Mouse (Mus musculus): ENCODE measurements at regions not wholly inside any gene's neighbourhood (a gene's known extent, or its start where the extent isn't known, plus 50 kb on each side); places are given as distances from the start of the nearest gene placed in this dataset.

DNA sequence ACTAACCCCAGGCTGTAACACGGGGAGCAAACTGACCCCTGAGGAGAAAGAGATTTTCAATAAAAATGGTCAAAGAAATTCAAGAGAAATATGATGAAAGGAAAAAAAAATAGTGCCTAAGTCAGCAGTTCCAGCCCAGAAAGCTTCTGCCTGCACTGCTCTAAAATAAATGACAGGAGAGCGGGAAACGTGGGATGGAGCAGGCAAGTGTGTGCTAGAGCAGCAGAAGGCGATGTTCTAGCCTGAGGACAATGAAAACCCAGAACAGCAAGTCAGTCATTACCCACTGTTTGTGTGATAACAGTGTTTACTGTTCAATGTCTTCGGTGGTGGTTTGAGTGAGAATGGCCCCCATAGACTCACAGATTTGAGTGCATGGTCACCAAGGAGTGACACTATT, 91.4 kb upstream of the Rmdn2 start:
- Histone ChIP-seq H3K4me2 (ENCODE audit: low read depth, low read length) (no peak overlapping the region), H3K27me3 (replicated peaks; ENCODE audit: control insufficient read depth, insufficient read depth, low read length) (no peaks in the 10 kb centered on the region), H3K9ac (ENCODE audit: low read depth, low read length) (no peak overlapping the region), H3K4me3 (ENCODE audit: low read depth, low read length) (no peak overlapping the region), H3K36me3 (ENCODE audit: control insufficient read depth, insufficient read depth, low read length) (no peaks in the 10 kb centered on the region), H3K4me1 (ENCODE audit: control insufficient read depth, insufficient read depth, low read length) (no peaks in the 10 kb centered on the region), H3K27ac (replicated peaks; ENCODE audit: low read depth, low read length) (no peak overlapping the region), H3K9me3 (ENCODE audit: control insufficient read depth, low read length) (no peaks in the 10 kb centered on the region)
- DNase-seq (ENCODE audit: low spot score) (no peak), ATAC-seq (ENCODE audit: low read depth) (no peak)
- 83% methylated on average over 5 of the region's 5 CpGs for WGBS

DNA sequence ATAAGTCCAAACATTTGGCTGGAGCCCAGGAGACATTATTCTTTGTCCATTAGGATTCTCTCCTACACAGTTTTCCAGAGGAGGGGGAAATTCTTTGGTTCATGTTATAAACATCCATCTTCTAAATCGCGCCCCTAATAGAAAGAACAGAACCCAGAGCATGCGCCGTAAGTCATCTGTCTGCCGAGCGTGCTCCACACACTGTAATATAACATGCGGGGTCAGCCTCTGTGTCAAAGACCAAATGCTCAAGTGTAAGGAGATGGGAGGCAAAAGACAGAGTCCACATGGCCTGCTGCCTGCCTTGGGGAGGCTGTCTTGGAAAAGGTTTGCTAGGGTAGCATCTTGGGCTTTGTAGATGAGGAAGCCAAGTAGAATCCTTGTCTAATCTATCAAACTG, 90.0 kb upstream of the Rmdn2 start:
- Histone ChIP-seq H3K27ac (replicated peaks; ENCODE audit: low read depth, low read length) (no peak overlapping the region), H3K4me1 (ENCODE audit: control insufficient read depth, insufficient read depth, low read length) (no peaks in the 10 kb centered on the region), H3K4me3 (ENCODE audit: low read depth, low read length) (no peak overlapping the region), H3K9ac (ENCODE audit: low read depth, low read length) (no peak overlapping the region), H3K9me3 (ENCODE audit: control insufficient read depth, low read length) (no peaks in the 10 kb centered on the region), H3K27me3 (replicated peaks; ENCODE audit: control insufficient read depth, insufficient read depth, low read length) (no peaks in the 10 kb centered on the region), H3K36me3 (ENCODE audit: control insufficient read depth, insufficient read depth, low read length) (no peaks in the 10 kb centered on the region), H3K4me2 (ENCODE audit: low read depth, low read length) (no peak overlapping the region)
- ATAC-seq (ENCODE audit: low read depth) (no peak), DNase-seq (ENCODE audit: low spot score) (no peak)
- 78% methylated on average over 7 of the region's 7 CpGs for WGBS

GRCm38 (mm10) chr17:79523230-79523629, 88.4 kb upstream of the Rmdn2 start:
- Histone ChIP-seq H3K27ac (replicated peaks; ENCODE audit: low read depth, low read length) (no peak overlapping the region), H3K4me3 (ENCODE audit: low read depth, low read length) (no peak overlapping the region), H3K4me2 (ENCODE audit: low read depth, low read length) (no peak overlapping the region), H3K27me3 (replicated peaks; ENCODE audit: control insufficient read depth, insufficient read depth, low read length) (no peaks in the 10 kb centered on the region), H3K9me3 (ENCODE audit: control insufficient read depth, low read length) (no peaks in the 10 kb centered on the region), H3K9ac (ENCODE audit: low read depth, low read length) (no peak overlapping the region), H3K36me3 (ENCODE audit: control insufficient read depth, insufficient read depth, low read length) (no peaks in the 10 kb centered on the region), H3K4me1 (ENCODE audit: control insufficient read depth, insufficient read depth, low read length) (no peaks in the 10 kb centered on the region)
- 85% methylated on average over 3 of the region's 3 CpGs for WGBS
- no peak for DNase-seq (ENCODE audit: low spot score)
- no peak for ATAC-seq (ENCODE audit: low read depth)

- Histone ChIP-seq H3K9ac (ENCODE audit: low read depth, low read length) (no peak overlapping the region), H3K27me3 (replicated peaks; ENCODE audit: control insufficient read depth, insufficient read depth, low read length) (no peaks in the 10 kb centered on the region), H3K36me3 (ENCODE audit: control insufficient read depth, insufficient read depth, low read length) (no peaks in the 10 kb centered on the region), H3K4me2 (ENCODE audit: low read depth, low read length) (no peak overlapping the region), H3K4me1 (ENCODE audit: control insufficient read depth, insufficient read depth, low read length) (no peaks in the 10 kb centered on the region), H3K9me3 (ENCODE audit: control insufficient read depth, low read length) (no peaks in the 10 kb centered on the region), H3K27ac (replicated peaks; ENCODE audit: low read depth, low read length) (no peak overlapping the region), H3K4me3 (ENCODE audit: low read depth, low read length) (no peak overlapping the region)
- 77% methylated on average over 3 of the region's 3 CpGs for WGBS
- ATAC-seq (ENCODE audit: low read depth) (no peak), DNase-seq (ENCODE audit: low spot score) (no peak)
Measured at GRCm38 (mm10) chr17:79527391-79527790, 84.3 kb upstream of the Rmdn2 start.

GRCm38 (mm10) chr17:79536549-79536948, 75.1 kb upstream of the Rmdn2 start:
- Histone ChIP-seq H3K4me3 (ENCODE audit: low read depth, low read length) (no peak overlapping the region), H3K9me3 (ENCODE audit: control insufficient read depth, low read length) (no peaks in the 10 kb centered on the region), H3K4me1 (ENCODE audit: control insufficient read depth, insufficient read depth, low read length) (0 out of 2 replicates have a peak, but pooled peaks cover 2% of the 10 kb centered on the region), H3K27ac (replicated peaks; ENCODE audit: low read depth, low read length) (no peak overlapping the region), H3K4me2 (ENCODE audit: low read depth, low read length) (no peak overlapping the region), H3K9ac (ENCODE audit: low read depth, low read length) (no peak overlapping the region), H3K36me3 (ENCODE audit: control insufficient read depth, insufficient read depth, low read length) (no peaks in the 10 kb centered on the region), H3K27me3 (replicated peaks; ENCODE audit: control insufficient read depth, insufficient read depth, low read length) (no peaks in the 10 kb centered on the region)
- peak; percentile 79; the same call in 1 of the 2 replicates for ATAC-seq (ENCODE audit: low read depth)
- 60% methylated on average over 4 of the region's 4 CpGs for WGBS
- peak; percentile 51 for DNase-seq (ENCODE audit: low spot score)

DNA sequence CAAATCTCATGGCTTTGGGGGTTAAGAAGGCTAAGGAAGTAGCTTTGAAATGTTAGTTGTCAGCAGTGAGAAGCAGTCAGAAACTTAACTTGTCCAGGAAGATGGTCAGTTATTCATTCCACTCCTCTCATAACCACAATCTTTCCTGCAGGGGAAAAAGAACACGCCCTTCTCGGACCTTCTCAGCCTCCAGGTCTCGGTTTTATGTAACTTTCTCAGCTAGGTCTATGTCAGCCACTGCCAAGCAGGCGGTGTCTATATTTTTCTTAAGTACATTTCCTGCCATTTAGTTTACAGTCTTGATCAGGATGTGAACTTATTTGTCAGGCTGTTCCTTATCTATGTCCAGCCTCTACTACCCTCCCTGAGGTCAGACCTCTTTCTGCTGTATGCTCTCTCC, 72.9 kb upstream of the Rmdn2 start:
- no peaks in the 10 kb centered on the region for H3K27me3 ChIP-seq (replicated peaks; ENCODE audit: control insufficient read depth, insufficient read depth, low read length)
- 0 out of 2 replicates have a peak, but pooled peaks cover 8% of the 10 kb centered on the region for H3K4me1 ChIP-seq (ENCODE audit: control insufficient read depth, insufficient read depth, low read length)
- no peak overlapping the region for H3K9ac ChIP-seq (ENCODE audit: low read depth, low read length)
- H3K27ac ChIP-seq (replicated peaks; ENCODE audit: low read depth, low read length): no peak overlapping the region
- H3K36me3 ChIP-seq (ENCODE audit: control insufficient read depth, insufficient read depth, low read length): no peaks in the 10 kb centered on the region
- WGBS: 73% methylated on average over 4 of the region's 4 CpGs
- no peaks in the 10 kb centered on the region for H3K9me3 ChIP-seq (ENCODE audit: control insufficient read depth, low read length)
- no peak overlapping the region for H3K4me2 ChIP-seq (ENCODE audit: low read depth, low read length)
- no peak for ATAC-seq (ENCODE audit: low read depth)
- DNase-seq (ENCODE audit: low spot score): no peak
- H3K4me3 ChIP-seq (ENCODE audit: low read depth, low read length): no peak overlapping the region

DNA sequence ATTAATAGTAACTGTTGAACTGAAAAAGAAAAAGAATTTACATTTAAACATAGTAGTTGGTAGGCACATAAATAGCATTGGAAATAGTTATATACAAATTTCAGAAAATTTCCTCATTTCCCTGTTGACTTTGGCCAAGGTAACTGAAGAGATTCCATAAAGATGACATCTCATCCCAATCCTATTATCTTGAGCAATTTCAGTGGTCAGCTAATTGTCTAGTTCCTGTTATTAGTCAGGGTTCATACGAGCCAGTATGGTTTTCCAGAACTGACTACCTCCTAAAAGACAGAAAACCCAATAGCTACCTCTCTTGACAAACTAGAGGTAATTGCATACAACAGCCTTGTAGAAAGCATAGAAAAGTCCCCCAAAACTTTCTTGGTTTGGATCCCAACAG, 71.6 kb upstream of the Rmdn2 start:
- Histone ChIP-seq H3K27ac (replicated peaks; ENCODE audit: low read depth, low read length) (no peak overlapping the region), H3K4me2 (ENCODE audit: low read depth, low read length) (no peak overlapping the region), H3K9ac (ENCODE audit: low read depth, low read length) (no peak overlapping the region), H3K36me3 (ENCODE audit: control insufficient read depth, insufficient read depth, low read length) (no peaks in the 10 kb centered on the region), H3K4me3 (ENCODE audit: low read depth, low read length) (no peak overlapping the region), H3K9me3 (ENCODE audit: control insufficient read depth, low read length) (no peaks in the 10 kb centered on the region), H3K4me1 (ENCODE audit: control insufficient read depth, insufficient read depth, low read length) (peaks cover 14% of the 10 kb centered on the region; the same call in 1 of the 2 replicates), H3K27me3 (replicated peaks; ENCODE audit: control insufficient read depth, insufficient read depth, low read length) (no peaks in the 10 kb centered on the region)
- ATAC-seq (ENCODE audit: low read depth): no peak
- no peak for DNase-seq (ENCODE audit: low spot score)
- 57% methylated on average over 1 of the region's 1 CpGs for WGBS

- H3K27ac ChIP-seq (replicated peaks; ENCODE audit: low read depth, low read length): no peak overlapping the region
- no peak overlapping the region for H3K9ac ChIP-seq (ENCODE audit: low read depth, low read length)
- DNase-seq (ENCODE audit: low spot score) (no peak), ATAC-seq (ENCODE audit: low read depth) (no peak)
- H3K4me2 ChIP-seq (ENCODE audit: low read depth, low read length): no peak overlapping the region
- peaks cover 14% of the 10 kb centered on the region; the same call in 1 of the 2 replicates for H3K4me1 ChIP-seq (ENCODE audit: control insufficient read depth, insufficient read depth, low read length)
- H3K27me3 ChIP-seq (replicated peaks; ENCODE audit: control insufficient read depth, insufficient read depth, low read length): no peaks in the 10 kb centered on the region
- no peaks in the 10 kb centered on the region for H3K36me3 ChIP-seq (ENCODE audit: control insufficient read depth, insufficient read depth, low read length)
- 93% methylated on average over 2 of the region's 2 CpGs for WGBS
- no peaks in the 10 kb centered on the region for H3K9me3 ChIP-seq (ENCODE audit: control insufficient read depth, low read length)
- no peak overlapping the region for H3K4me3 ChIP-seq (ENCODE audit: low read depth, low read length)
Measured at GRCm38 (mm10) chr17:79540511-79540910, 71.2 kb upstream of the Rmdn2 start.

GRCm38 (mm10) chr17:79543907-79544522, 67.6 kb upstream of the Rmdn2 start:
- no peak overlapping the region for H3K9ac ChIP-seq (ENCODE audit: low read depth, low read length)
- no peaks in the 10 kb centered on the region for H3K27me3 ChIP-seq (replicated peaks; ENCODE audit: control insufficient read depth, insufficient read depth, low read length)
- no peak overlapping the region for H3K4me3 ChIP-seq (ENCODE audit: low read depth, low read length)
- H3K4me2 ChIP-seq (ENCODE audit: low read depth, low read length): no peak overlapping the region; the same call in 1 of the 2 replicates
- peaks cover 12% of the 10 kb centered on the region; the same call in 1 of the 2 replicates for H3K4me1 ChIP-seq (ENCODE audit: control insufficient read depth, insufficient read depth, low read length)
- H3K9me3 ChIP-seq (ENCODE audit: control insufficient read depth, low read length): no peaks in the 10 kb centered on the region
- H3K27ac ChIP-seq (replicated peaks; ENCODE audit: low read depth, low read length): peak overlapping the region; percentile 59
- ATAC-seq (ENCODE audit: low read depth) (peak; percentile 60), DNase-seq (ENCODE audit: low spot score) (peak; percentile 84)
- WGBS: 52% methylated on average over 7 of the region's 7 CpGs
- no peaks in the 10 kb centered on the region for H3K36me3 ChIP-seq (ENCODE audit: control insufficient read depth, insufficient read depth, low read length)
